Mouse (Mus musculus): ENCODE data around the gene Col15a1. TPM values are rescaled to one million over a fixed set of nuclear protein-coding genes. Genes with fewer than 3 reads are reported as not detected.
A peak's percentile ranks its signal among the peaks of the same experiment; 100 is the strongest.

Gene Col15a1
- total RNA-seq, 2 experiments from 2014 or later, result 2.4 to 4.6 TPM

DNA sequence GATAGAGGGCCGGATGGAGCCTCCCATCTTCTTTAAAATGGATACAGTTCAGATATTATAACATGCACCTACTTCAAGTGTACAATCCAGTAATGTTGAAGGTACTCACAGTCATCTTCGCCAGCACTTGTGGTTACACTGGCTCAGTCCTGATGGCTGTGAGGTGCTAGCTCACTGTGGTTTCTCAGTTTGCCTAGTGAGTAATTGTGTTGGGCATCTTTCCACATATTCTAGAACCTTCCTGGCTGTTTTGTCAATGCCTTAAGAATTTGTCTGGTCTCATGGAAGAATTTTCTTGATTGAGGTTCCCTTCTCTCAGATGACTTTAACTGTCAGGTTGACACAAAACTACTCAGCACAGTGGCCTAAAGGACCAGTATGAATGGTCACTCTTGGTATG, 92.7 kb downstream of the Col15a1 start:
- DNase-seq (ENCODE audit: low spot score in 2 of 2), result no peak

DNA sequence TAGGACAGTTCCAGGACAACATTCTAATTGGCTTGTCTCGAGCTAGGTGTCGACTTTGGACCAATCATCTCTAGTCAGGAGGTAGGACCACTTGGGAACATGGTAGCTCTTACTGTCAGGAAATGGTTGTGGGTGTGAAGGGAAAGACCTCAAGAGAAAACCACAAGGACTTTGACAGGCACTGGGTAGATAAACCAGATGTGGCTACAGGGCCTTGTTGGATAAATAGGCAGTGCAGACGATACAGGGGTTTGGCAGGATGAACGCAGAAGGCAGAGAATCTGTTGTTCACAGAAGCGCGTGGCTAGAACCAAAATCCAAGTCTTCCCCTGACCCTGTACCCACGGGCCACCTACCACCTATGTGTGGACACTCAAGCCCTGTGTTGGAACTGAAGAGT, 94.6 kb downstream of the Col15a1 start:
- DNase-seq (ENCODE audit: low spot score in 2 of 2), result no peak

DNA sequence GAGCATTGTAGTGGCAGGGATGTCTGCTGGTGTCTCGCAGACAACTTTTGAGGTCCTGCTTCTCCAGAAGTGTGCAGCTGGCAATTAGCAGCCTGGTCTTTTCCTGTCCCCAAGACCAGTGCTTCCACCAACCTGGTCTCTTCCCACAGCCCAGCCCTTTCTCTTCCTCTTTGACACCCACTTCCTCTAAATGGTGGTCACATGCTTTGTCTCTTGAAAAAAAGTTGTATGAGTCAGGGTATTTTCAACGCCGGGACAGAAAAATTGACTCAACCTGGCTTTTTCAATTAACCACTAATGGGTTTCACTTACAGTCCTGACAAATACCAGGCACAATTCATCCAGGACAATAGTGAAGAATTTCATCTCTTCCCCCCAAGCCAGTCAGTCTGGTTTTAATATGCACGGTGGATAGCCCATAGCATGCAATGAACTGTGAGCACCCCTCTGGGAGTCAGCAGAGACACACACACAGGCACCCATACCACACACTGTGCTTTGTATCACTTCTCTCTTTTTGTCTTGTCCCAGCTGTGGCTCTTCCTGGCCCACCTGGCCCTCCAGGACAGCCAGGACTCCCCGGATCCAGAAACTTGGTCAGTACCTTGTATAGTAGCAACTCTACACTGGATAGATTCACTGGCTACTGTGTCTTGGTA, 95.5 kb downstream of the Col15a1 start:
- no peak for DNase-seq (ENCODE audit: low spot score in 2 of 2)

DNA sequence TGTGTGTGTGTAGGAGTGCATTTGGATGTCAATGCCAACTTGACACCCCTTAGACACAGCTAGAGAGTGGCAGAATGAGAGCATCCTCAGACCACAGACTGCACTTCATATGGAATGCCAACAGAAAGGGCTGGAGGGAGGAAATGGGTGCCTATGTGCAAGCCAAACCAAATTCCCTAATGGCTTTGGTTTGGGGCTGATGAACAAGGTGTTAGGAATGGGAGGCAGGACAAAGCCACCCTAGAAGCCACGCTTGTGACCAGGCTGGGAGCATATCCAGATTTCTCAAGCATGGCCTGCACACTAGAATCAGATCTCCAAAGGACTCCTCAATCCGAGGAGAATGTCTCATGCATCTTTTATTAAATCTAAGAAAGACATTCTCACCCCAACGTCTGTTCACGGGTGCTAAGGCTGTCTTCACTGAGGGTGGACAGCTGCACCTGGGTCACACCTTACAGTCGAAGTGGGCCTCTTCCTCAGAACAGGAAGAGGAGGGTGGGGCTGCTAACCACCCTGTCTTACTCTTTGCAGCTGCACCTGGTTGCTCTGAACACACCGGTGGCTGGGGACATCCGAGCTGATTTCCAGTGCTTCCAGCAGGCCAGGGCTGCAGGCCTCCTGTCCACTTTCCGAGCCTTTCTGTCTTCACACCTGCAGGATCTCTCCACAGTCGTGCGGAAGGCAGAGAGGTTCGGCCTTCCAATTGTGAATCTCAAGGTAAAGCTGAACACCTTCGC, 102.1 kb downstream of the Col15a1 start:
- DNase-seq (ENCODE audit: low spot score in 2 of 2), result no peak

DNA sequence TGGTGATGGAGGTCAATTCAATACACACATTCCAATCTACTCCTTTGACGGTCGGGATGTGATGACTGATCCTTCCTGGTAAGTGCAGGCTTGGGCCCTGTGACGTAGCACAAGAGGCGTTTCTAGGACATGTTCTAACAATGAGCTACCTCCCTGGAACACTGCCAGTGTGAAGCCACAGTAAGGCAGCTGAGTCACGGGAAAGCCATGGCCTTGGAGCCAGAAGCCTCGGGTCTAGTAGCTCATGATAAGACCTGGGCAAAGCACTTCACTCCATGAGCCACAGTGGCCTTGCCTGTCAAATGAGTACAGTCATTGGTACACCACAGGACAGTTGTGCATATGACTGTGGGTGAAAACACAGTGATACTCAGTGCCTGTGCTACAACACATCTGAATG, 102.9 kb downstream of the Col15a1 start:
- no peak for DNase-seq (ENCODE audit: low spot score in 2 of 2)

DNA sequence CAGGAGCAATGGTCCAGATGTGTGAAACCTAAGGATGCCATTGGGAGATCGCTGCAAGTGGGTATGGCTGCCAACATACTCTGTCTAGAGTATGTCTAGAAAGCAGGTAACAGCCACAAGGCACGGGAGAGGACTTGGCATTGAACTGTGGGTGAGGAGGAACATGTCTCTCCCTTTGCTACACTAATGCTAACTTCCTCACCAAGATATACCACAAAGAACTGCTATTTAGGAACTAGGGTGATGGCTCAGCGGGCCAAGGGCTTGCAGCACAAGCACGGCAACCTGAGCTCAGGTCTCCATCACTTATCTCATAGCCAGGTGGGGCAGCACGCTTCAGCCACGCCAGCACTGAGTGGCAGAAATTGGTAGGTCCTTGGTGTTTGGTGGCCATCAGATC, 103.5 kb downstream of the Col15a1 start:
- no peak for DNase-seq (ENCODE audit: low spot score in 2 of 2)

DNA sequence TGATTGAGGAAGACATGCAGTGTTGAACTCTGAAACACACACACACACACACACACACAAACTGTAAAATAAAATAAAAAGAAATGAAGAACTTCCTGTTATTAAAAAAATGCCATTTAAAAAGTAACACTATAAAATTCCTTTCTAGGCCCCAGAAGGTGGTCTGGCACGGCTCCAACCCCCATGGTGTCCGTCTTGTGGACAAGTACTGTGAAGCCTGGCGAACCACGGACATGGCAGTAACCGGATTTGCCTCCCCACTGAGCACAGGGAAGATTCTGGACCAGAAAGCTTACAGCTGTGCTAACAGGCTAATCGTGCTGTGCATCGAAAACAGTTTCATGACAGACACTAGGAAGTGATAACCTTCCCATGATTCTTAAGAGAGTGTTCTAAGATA, 104.0 kb downstream of the Col15a1 start:
- DNase-seq (ENCODE audit: low spot score in 2 of 2), result no peak

DNA sequence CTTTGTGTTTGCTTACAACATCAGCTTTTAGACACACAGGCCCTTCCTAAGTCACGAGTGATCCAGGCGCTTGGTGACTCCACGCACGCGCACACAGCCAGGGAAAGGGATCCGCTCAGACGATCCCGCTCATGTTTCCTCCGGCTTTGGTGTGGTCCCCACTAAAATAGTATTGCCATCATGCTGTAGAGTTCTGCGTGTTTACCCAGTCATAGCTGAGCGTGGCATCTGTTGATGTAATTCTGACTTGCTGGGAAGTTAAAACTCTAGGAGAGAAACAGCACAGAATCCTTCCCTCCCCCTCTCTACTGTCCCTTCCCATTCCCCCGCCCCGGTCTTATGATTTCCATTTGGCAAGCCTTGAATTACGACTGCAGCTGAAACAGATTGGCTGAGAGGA, 104.7 kb downstream of the Col15a1 start:
- peak; percentile 64 to 76 for DNase-seq (ENCODE audit: low spot score in 2 of 2)

DNA sequence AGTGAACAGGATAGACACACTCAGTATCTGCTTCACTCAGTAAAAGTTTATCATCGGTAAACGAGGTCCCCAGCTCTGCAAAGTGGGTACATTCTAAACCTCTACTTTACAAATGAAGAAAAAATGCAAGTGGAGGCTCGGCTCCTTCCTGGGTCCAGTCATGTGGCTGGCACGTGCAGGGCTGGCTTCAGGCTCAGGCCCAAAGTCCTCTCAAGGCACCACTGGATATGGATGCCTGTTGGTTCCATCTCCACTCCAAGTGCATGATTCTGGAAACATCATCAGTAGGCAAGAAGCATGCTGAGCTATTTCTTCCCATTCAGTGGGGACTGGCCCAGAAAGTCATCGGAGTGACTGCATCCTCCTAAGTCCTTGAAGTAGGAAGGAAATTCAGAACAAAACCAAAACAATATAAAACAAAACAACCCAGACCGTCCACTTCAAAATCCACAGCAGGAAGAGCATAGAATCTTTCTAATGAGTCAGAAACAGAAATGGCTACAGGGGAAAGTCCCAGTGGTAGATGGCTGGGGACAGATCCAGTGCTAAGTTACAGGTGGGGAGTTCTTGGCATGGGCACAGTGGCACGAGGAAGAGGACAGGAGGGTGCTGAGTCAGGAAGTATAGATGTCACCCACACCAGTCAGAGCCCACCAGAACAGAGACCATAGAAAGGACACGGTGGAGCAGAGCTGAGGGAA, 105.9 kb downstream of the Col15a1 start:
- no peak for DNase-seq (ENCODE audit: low spot score in 2 of 2)

DNA sequence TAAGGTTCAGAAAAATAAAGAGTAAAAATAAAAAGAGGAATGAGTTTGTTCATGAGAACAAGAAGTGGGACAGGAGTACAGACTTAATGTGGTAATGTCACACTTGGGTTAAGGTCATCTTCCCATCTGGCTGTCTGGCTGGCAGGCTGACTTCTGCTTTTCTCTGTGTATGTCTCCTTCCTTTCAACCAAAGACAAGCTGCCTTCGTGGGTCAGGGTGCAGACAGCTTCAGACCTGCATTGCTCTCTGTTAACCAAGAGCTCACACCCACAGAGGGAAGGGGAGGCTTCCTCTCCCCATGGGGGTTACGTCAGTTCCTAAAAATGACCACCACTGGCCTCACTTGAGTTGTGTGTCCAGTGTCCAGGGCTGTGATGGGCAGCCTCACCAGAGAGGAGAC, 107.5 kb downstream of the Col15a1 start:
- no peak for DNase-seq (ENCODE audit: low spot score in 2 of 2)

DNA sequence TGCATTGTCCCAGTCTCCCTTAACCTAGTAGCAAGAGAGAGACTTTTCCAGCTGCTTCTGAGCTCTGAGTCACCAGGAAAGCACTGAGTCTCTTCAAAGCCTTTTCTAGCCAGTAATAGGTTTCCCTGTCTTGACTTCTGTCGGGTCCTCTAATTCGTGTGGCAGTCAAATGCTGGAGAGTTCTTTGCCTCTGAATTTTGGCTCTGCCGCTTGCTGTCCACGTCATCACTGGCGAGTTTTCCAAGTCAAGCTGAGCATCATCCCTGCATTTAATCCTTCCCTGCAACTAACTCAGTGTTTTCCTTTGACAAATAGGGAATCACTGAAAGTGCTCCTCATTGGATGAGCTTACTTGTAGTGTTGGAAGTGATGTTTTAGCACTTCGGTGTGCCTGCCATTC, 108.5 kb downstream of the Col15a1 start:
- DNase-seq (ENCODE audit: low spot score in 2 of 2), result no peak

DNA sequence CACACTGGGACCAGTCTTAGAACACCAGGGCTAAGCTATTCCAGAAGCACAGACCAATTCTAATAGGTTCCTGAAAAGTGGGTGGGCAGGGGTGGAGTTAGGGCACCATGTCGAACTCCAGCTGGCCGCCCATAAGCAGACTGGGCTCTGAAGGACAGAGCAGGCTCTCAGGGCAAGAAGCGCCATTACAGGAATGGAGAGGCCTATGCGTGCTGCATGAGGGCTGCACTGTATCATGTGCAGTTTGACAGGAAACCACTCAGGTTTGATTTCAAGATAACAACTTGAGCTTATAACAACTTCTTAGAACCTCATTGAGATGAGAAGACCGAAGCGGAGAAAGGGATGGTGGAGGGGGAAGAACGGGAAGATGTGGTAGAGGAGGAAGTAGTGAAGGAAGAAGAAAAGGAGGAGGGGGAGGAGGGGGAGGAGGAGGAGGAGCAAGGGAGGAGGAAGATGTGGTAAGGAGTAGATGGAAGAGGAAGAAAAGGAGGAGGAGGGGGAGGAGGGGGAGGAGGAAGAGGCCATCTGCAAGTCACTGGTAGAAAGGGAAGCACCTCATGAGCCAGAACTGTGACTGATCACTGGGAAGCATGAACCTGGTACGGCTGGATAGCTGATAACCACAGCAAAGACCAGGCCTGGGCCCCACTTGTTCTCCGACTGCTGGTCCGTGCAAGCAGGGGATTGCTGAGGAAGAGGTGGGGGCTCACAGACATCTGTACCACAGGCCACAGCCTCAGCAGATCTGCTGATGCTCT, 111.8 kb downstream of the Col15a1 start:
- DNase-seq (ENCODE audit: low spot score in 2 of 2), result no peak

DNA sequence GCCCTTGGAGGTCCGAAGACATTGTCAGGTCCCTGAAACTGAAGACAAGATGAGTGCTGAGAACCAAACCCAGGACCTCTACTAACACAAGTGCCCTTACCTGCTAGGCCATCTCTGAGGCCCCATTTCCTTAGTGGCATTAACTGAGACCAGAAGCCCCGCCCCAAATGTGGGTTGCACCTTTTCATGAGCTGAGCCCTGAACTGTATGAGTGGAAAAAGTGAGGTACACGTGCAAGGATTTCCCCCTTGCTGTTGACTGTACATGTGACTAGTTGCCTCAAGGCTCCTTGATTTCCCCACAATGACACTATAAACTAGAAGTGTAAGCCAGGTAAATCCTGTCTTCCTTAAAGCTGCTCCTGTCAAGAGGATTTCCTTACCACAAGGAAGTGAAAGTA, 114.4 kb downstream of the Col15a1 start:
- no peak for DNase-seq (ENCODE audit: low spot score in 2 of 2)

DNA sequence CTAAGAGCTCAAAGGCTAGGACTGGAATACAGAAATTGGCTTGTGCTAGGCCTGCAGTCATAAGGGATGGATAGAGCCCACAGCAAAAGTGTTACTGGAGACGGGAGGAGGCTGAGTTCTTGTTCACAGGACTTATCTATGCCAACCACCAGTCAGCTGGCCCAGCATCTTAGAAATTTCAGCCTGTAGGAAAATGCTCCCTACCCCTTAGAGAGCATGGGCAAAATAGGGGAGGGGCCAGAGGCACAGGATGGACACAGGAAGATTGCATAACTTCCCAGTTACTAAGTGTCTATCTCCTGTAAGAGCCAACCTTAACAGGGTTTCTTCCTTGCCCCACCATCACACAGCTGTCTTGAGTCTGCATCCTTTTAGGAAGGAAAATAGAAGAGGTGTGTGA, 116.2 kb downstream of the Col15a1 start:
- DNase-seq (ENCODE audit: low spot score in 2 of 2), result no peak

DNA sequence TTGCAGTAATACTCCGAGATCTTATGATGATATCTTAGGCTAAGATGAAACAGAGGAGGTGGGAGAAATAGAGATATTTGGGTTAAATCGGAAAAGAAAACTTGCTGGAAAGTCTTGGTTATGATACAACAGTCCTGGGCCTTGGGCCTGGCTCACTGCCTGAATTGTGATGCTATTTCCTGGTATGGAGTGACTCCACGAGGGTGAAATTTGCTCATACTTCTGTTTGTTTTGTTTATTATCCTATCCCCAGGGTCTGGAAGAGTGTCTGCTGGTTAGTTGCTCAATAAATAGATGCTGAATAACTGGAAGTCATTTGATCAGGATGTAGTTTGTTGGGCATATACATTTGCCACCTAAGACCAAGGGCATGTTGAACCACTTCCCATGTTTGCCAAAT, 119.8 kb downstream of the Col15a1 start:
- DNase-seq (ENCODE audit: low spot score in 2 of 2), result no peak

DNA sequence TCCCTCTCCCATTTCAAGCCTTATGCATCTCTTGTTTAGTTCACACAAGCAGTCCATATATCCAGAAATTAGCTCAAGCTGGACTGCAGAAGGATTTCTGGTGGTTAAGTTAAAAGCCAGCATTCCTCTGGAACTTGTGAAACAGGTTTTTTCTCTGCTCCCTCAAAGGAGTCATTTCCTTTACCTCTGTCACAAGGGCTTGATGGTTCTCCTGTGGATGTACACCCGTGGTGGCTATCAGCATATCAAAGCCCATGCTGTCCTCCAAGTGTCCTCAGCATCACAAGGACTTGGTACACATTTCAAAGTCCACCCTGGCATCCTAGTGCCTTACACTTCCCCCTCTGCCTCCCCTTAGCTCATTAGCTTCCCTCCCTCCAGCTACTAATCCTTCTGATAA, 121.3 kb downstream of the Col15a1 start:
- DNase-seq (ENCODE audit: low spot score in 2 of 2), result no peak

DNA sequence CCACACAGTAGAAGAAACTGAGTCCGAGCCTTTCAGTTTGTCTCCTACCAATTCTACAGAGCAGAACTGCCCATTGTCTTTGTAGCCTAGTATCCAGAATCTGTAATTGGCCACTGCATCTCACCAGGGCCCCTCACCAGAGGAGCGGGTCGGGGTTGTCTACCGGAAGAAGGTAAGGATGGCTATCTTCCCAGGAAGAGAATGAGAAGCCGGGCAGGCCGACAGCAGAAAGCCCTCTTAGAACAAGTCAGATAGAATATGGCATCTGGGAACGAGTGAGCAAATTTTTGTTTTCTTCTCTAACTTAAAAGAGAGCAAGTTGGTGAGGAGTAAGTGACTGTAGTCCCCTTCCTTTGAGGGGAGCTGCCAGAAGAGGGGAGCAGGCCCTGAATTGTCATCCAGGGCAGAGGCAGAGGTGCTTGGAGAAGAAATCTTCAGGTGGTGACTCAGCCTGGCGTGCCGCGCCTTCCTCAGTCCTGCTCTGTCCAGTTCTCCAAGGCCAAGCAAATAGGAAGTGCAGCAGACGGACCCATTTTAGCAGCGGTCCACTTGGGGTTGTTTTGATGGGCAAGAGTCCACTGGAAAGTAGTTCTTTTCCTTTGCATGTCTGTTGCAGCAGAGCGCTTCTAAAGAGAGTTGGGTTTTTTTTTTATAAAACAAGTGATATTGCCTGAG, 122.6 kb downstream of the Col15a1 start:
- no peak for DNase-seq (ENCODE audit: low spot score in 2 of 2)

DNA sequence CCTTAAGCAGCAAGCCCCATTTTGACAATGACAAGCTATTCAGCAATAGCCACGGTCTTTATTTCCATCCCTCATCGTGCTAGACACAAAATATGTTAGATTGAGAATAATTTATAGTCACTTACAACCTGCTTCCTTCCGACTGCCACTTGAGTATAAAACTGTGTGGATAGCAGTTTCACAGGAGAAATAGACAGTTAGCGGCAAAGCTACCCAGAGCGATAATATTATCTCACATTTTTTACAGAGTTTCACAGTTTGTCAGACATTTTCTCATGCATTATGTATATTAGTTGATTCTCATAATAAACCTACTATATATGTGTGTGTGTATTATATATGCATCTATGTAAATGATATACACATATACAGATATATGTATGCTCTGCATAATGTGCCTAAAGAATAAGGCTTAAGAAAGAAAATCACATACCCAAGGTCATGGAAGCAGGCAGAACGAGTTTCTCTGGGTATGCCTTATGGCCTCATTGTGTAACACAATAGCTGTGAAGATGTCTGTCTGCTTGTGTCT, 124.9 kb downstream of the Col15a1 start:
- DNase-seq (ENCODE audit: low spot score in 2 of 2), result no peak

DNA sequence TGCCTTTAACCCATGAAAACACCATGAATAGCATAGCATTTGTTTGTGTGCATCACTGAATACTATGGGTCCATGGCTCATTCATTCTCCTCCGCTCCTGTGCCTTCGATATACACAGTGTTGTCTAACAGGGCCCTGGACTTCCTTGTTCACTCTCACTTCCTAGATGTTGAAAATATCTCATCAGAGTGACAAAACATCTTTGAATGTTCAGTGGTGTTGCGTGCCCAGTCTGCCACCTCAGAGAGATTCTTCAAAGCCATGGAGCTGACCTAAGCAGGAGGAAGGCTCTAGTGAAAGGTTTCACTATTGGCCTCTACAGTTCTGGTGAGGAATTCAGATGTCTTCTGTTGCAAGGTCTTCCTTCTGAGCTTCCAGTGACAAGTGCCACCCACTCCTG, 125.6 kb downstream of the Col15a1 start:
- DNase-seq (ENCODE audit: low spot score in 2 of 2), result no peak

DNA sequence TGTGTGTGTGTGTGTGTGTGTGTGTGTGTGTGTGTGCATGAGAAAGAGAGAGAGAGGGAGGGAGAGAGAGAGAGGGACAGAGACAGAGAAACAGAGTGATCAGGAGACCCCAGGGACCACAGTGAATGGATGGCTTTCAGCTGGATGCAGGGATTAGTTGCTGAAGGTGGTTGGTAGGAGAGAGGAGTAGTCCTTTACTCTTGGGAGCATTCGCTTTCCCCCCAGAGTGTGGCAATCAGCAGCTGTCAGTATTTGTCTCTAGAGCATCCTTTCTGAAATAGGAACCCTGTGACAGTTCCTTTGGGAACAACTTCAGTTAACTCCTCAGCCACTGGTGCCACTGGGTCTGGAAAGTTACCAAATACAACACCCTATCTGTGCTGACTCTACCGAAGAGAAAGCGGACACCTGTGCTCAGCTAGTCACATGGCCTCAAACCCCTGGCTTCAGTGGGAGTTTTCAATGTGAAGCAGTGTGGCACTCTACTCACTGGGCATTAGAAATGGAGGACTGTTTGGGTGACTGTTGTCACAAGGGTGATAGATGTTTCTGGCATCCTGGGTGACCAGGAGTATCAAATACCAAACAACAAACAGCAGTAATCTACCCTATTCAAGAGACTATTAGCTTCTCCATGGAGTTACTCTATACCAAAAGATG, 129.1 kb downstream of the Col15a1 start:
- DNase-seq (ENCODE audit: low spot score in 2 of 2), result no peak
